Mouse (Mus musculus): ENCODE measurements around the gene Ppp1r2. TPM values are rescaled to one million over a fixed set of nuclear protein-coding genes. Genes with fewer than 3 reads are reported as not detected.

The Ppp1r2 gene
- total and polyA plus RNA-seq, 2 experiments from 2014 or later, result 83.5 to 125 TPM

- Histone ChIP-seq H3K9me3 (replicated peaks; ENCODE audit: control insufficient read depth, low read length) (0 out of 2 replicates have a peak, but pooled peaks cover 7% of the 10 kb centered on the region), H3K9ac (replicated peaks; ENCODE audit: low read depth, low read length) (no peak overlapping the region), H3K36me3 (replicated peaks; ENCODE audit: control insufficient read depth, insufficient read depth, low read length) (no peaks in the 10 kb centered on the region), H3K27ac (ENCODE audit: low read depth) (no peak overlapping the region), H3K4me3 (ENCODE audit: low read depth, low read length) (no peak overlapping the region), H3K4me1 (ENCODE audit: control insufficient read depth, insufficient read depth) (no peaks in the 10 kb centered on the region), H3K4me2 (ENCODE audit: low read depth, low read length) (no peak overlapping the region), H3K27me3 (ENCODE audit: control insufficient read depth, insufficient read depth, low read length) (no peaks in the 10 kb centered on the region)
- ATAC-seq (ENCODE audit: insufficient read depth, low read depth) (no peak), DNase-seq (ENCODE audit: low spot score) (no peak)
- 92% methylated on average over 4 of the region's 4 CpGs for WGBS
- TF ChIP-seq CTCF (IDR thresholded peaks at IDR 0.05; ENCODE audit: low read depth) (no peak), EP300 (IDR thresholded peaks at IDR 0.05; ENCODE audit: low read depth) (no peak)
Measured at GRCm38 (mm10) chr16:31215271-31215670, 59.8 kb downstream of the Ppp1r2 start.

- no peak for ATAC-seq (ENCODE audit: insufficient read depth, low read depth)
- H3K36me3 ChIP-seq (replicated peaks; ENCODE audit: control insufficient read depth, insufficient read depth, low read length), result no peaks in the 10 kb centered on the region
- TF ChIP-seq CTCF (IDR thresholded peaks at IDR 0.05; ENCODE audit: low read depth) (no peak), EP300 (IDR thresholded peaks at IDR 0.05; ENCODE audit: low read depth) (no peak)
- 0 out of 2 replicates have a peak, but pooled peaks cover 7% of the 10 kb centered on the region for H3K9me3 ChIP-seq (replicated peaks; ENCODE audit: control insufficient read depth, low read length)
- no peak overlapping the region for H3K27ac ChIP-seq (ENCODE audit: low read depth)
- DNase-seq (ENCODE audit: low spot score), result no peak
- no peak overlapping the region for H3K4me3 ChIP-seq (ENCODE audit: low read depth, low read length)
- no peaks in the 10 kb centered on the region for H3K27me3 ChIP-seq (ENCODE audit: control insufficient read depth, insufficient read depth, low read length)
- no peak overlapping the region for H3K4me2 ChIP-seq (ENCODE audit: low read depth, low read length)
- H3K4me1 ChIP-seq (ENCODE audit: control insufficient read depth, insufficient read depth), result peaks cover 7% of the 10 kb centered on the region
- H3K9ac ChIP-seq (replicated peaks; ENCODE audit: low read depth, low read length), result no peak overlapping the region
- WGBS, result 85% methylated on average over 6 of the region's 6 CpGs
Measured at GRCm38 (mm10) chr16:31213463-31213862, 61.6 kb downstream of the Ppp1r2 start.

GRCm38 (mm10) chr16:31211503-31211902 is 63.6 kb downstream of the Ppp1r2 start:
- 0 out of 2 replicates have a peak, but pooled peaks cover 7% of the 10 kb centered on the region for H3K9me3 ChIP-seq (replicated peaks; ENCODE audit: control insufficient read depth, low read length)
- H3K9ac ChIP-seq (replicated peaks; ENCODE audit: low read depth, low read length), result no peak overlapping the region
- no peaks in the 10 kb centered on the region for H3K36me3 ChIP-seq (replicated peaks; ENCODE audit: control insufficient read depth, insufficient read depth, low read length)
- WGBS, result 68% methylated on average over 9 of the region's 9 CpGs
- DNase-seq (ENCODE audit: low spot score) (no peak), ATAC-seq (ENCODE audit: insufficient read depth, low read depth) (no peak)
- H3K4me3 ChIP-seq (ENCODE audit: low read depth, low read length), result no peak overlapping the region
- no peak for TF ChIP-seq EP300 (IDR thresholded peaks at IDR 0.05; ENCODE audit: low read depth)
- TF ChIP-seq CTCF (IDR thresholded peaks at IDR 0.05; ENCODE audit: low read depth), result no peak
- H3K4me1 ChIP-seq (ENCODE audit: control insufficient read depth, insufficient read depth), result peaks cover 7% of the 10 kb centered on the region
- no peak overlapping the region for H3K4me2 ChIP-seq (ENCODE audit: low read depth, low read length)
- H3K27me3 ChIP-seq (ENCODE audit: control insufficient read depth, insufficient read depth, low read length), result no peaks in the 10 kb centered on the region
- H3K27ac ChIP-seq (ENCODE audit: low read depth), result 0 out of 2 replicates have a peak overlapping the region, but pooled peaks have one; percentile 7

GRCm38 (mm10) chr16:31210453-31210852 is 64.6 kb downstream of the Ppp1r2 start:
- H3K9ac ChIP-seq (replicated peaks; ENCODE audit: low read depth, low read length), result no peak overlapping the region
- H3K9me3 ChIP-seq (replicated peaks; ENCODE audit: control insufficient read depth, low read length), result 0 out of 2 replicates have a peak, but pooled peaks cover 6% of the 10 kb centered on the region
- H3K27me3 ChIP-seq (ENCODE audit: control insufficient read depth, insufficient read depth, low read length), result no peaks in the 10 kb centered on the region
- no peak overlapping the region for H3K27ac ChIP-seq (ENCODE audit: low read depth)
- H3K36me3 ChIP-seq (replicated peaks; ENCODE audit: control insufficient read depth, insufficient read depth, low read length), result no peaks in the 10 kb centered on the region
- peaks cover 7% of the 10 kb centered on the region for H3K4me1 ChIP-seq (ENCODE audit: control insufficient read depth, insufficient read depth)
- WGBS, result 67% methylated on average over 4 of the region's 4 CpGs
- no peak for ATAC-seq (ENCODE audit: insufficient read depth, low read depth)
- H3K4me2 ChIP-seq (ENCODE audit: low read depth, low read length), result no peak overlapping the region
- DNase-seq (ENCODE audit: low spot score), result no peak
- no peak overlapping the region for H3K4me3 ChIP-seq (ENCODE audit: low read depth, low read length)
- TF ChIP-seq EP300 (IDR thresholded peaks at IDR 0.05; ENCODE audit: low read depth), result no peak
- no peak for TF ChIP-seq CTCF (IDR thresholded peaks at IDR 0.05; ENCODE audit: low read depth)

- no peaks in the 10 kb centered on the region for H3K36me3 ChIP-seq (replicated peaks; ENCODE audit: control insufficient read depth, insufficient read depth, low read length)
- 45% methylated on average over 5 of the region's 5 CpGs for WGBS
- H3K9me3 ChIP-seq (replicated peaks; ENCODE audit: control insufficient read depth, low read length), result 0 out of 2 replicates have a peak, but pooled peaks cover under 1% of the 10 kb centered on the region
- no peaks in the 10 kb centered on the region for H3K27me3 ChIP-seq (ENCODE audit: control insufficient read depth, insufficient read depth, low read length)
- peaks cover 7% of the 10 kb centered on the region for H3K4me1 ChIP-seq (ENCODE audit: control insufficient read depth, insufficient read depth)
- no peak for TF ChIP-seq EP300 (IDR thresholded peaks at IDR 0.05; ENCODE audit: low read depth)
- TF ChIP-seq CTCF (IDR thresholded peaks at IDR 0.05; ENCODE audit: low read depth), result no peak
- ATAC-seq (ENCODE audit: insufficient read depth, low read depth) (no peak), DNase-seq (ENCODE audit: low spot score) (no peak)
- H3K9ac ChIP-seq (replicated peaks; ENCODE audit: low read depth, low read length), result no peak overlapping the region
- H3K27ac ChIP-seq (ENCODE audit: low read depth), result no peak overlapping the region
- no peak overlapping the region for H3K4me3 ChIP-seq (ENCODE audit: low read depth, low read length)
- H3K4me2 ChIP-seq (ENCODE audit: low read depth, low read length), result no peak overlapping the region
Measured at GRCm38 (mm10) chr16:31209911-31210310, 65.2 kb downstream of the Ppp1r2 start.

DNA sequence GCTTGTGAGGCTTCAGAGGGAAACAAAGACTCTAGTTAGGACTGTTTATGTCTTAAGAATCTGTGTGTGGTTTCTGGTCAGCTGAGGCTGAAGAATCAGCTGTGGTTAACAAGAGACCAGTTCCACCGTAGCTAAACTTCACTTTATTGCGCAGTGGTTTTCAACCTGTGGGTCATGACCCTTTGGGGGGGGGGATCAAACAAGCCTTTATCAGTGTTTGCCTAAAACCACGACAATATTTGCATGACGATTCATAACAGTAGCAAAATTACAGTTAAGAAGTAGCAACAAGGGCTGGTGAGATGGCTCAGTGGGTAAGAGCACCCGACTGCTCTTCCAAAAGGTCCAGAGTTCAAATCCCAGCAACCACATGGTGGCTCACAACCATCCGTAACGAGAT is 69.4 kb downstream of the Ppp1r2 start:
- no peak for TF ChIP-seq CTCF (IDR thresholded peaks at IDR 0.05; ENCODE audit: low read depth)
- no peak for TF ChIP-seq EP300 (IDR thresholded peaks at IDR 0.05; ENCODE audit: low read depth)
- ATAC-seq (ENCODE audit: insufficient read depth, low read depth), result no peak
- Histone ChIP-seq H3K36me3 (replicated peaks; ENCODE audit: control insufficient read depth, insufficient read depth, low read length) (no peaks in the 10 kb centered on the region), H3K9ac (replicated peaks; ENCODE audit: low read depth, low read length) (no peak overlapping the region), H3K4me2 (ENCODE audit: low read depth, low read length) (no peak overlapping the region), H3K27ac (ENCODE audit: low read depth) (no peak overlapping the region), H3K27me3 (ENCODE audit: control insufficient read depth, insufficient read depth, low read length) (no peaks in the 10 kb centered on the region), H3K4me1 (ENCODE audit: control insufficient read depth, insufficient read depth) (peaks cover 12% of the 10 kb centered on the region), H3K4me3 (ENCODE audit: low read depth, low read length) (no peak overlapping the region), H3K9me3 (replicated peaks; ENCODE audit: control insufficient read depth, low read length) (no peaks in the 10 kb centered on the region)
- DNase-seq (ENCODE audit: low spot score), result no peak
- WGBS, result 84% methylated on average over 5 of the region's 7 CpGs
